Comparison of ENCODE assay signal across 8 mouse cellular contexts in genomic region chr4:110285346-110286330, GRCm38 (mm10).
A peak's percentile ranks its signal among the peaks of the same experiment; 100 is the strongest.
DNase-seq lines count a peak whose midpoint lies in the region; ATAC-seq and TF ChIP-seq lines count a peak whose summit lies in the region.

No protein-coding gene starts in this region.

- no peak for TF ChIP-seq CTCF in cerebellum, adult 2 months (IDR thresholded peaks at IDR 0.05; ENCODE audit: borderline replicate concordance, insufficient read depth, low read depth, low read length)
- no peak for TF ChIP-seq CTCF in forebrain, postnatal 0 days (IDR thresholded peaks at IDR 0.05; ENCODE audit: low read depth)

- peak; percentile 37; the same call in 1 of the 2 replicates for TF ChIP-seq POLR2A in cerebellum, adult 2 months (IDR thresholded peaks at IDR 0.05; ENCODE audit: borderline replicate concordance, insufficient read depth, low read length)

- H3K4me2 ChIP-seq in heart, embryonic 14.5 days (ENCODE audit: low read length), result peak overlapping the region; percentile 49
- peak overlapping the region; percentile 51 for H3K4me2 ChIP-seq in forebrain, postnatal 0 days (ENCODE audit: low read depth)
- H3K4me2 ChIP-seq in limb, embryonic 13.5 days (replicated peaks), result peak overlapping the region; percentile 55
- H3K4me2 ChIP-seq in stomach, embryonic 16.5 days (ENCODE audit: low read depth, low read length), result peak overlapping the region; percentile 10; the same call in 1 of the 2 replicates

- no peak overlapping the region for H3K27ac ChIP-seq in heart, embryonic 14.5 days (replicated peaks in 1 of 2; ENCODE audit: control insufficient read depth in 1 of 2, insufficient read depth in 1 of 2, low read depth in 2 of 2, low read length in 2 of 2)
- H3K27ac ChIP-seq in cerebellum, adult 2 months (ENCODE audit: insufficient read depth, low read length), result peak overlapping the region; percentile 81
- peak overlapping the region; percentile 81 for H3K27ac ChIP-seq in forebrain, postnatal 0 days (ENCODE audit: low read depth, low read length)
- no peak overlapping the region for H3K27ac ChIP-seq in limb, embryonic 13.5 days
- no peak overlapping the region for H3K27ac ChIP-seq in stomach, embryonic 16.5 days (ENCODE audit: low read length)

- DNase-seq in heart, postnatal 25 days (ENCODE audit: low spot score), result no peak
- peak; percentile 66 to 71 for DNase-seq in cerebellum, adult 2 months
- DNase-seq in forebrain, postnatal 0 days, result peak; percentile 79
- no peak for DNase-seq in lung, adult 18-20 months

- 12% methylated on average over 15 of the region's 15 CpGs for WGBS in heart, embryonic 14.5 days
- whole genome bisulfite sequencing in cerebellum, adult 2 months, result 1% methylated on average over 15 of the region's 15 CpGs
- 2% methylated on average over 15 of the region's 15 CpGs for WGBS in forebrain, postnatal 0 days
- 17% methylated on average over 15 of the region's 15 CpGs for WGBS in limb, embryonic 13.5 days
- 22% methylated on average over 15 of the region's 15 CpGs for WGBS in stomach, embryonic 16.5 days

- H3K4me3 ChIP-seq in heart, embryonic 14.5 days (ENCODE audit: control insufficient read depth in 1 of 2, insufficient read depth in 1 of 2, low read depth in 1 of 2, low read length in 2 of 2), result peak overlapping the region; percentile 8 to 10; a peak in 2 of 4 replicates
- H3K4me3 ChIP-seq in cerebellum, adult 2 months (replicated peaks; ENCODE audit: insufficient read depth, low read depth, low read length), result peak overlapping the region; percentile 70
- peak overlapping the region; percentile 55 for H3K4me3 ChIP-seq in forebrain, postnatal 0 days (ENCODE audit: low read depth, low read length)
- H3K4me3 ChIP-seq in limb, embryonic 13.5 days, result no peak overlapping the region
- H3K4me3 ChIP-seq in stomach, embryonic 16.5 days (replicated peaks; ENCODE audit: low read length), result 0 out of 2 replicates have a peak overlapping the region, but pooled peaks have one; percentile 1

- H3K27me3 ChIP-seq in heart, embryonic 14.5 days (ENCODE audit: control insufficient read depth, insufficient read depth, low read length), result no peaks in the 10 kb centered on the region
- no peaks in the 10 kb centered on the region for H3K27me3 ChIP-seq in cerebellum, adult 2 months (ENCODE audit: control insufficient read depth, insufficient read depth, low read length)
- no peaks in the 10 kb centered on the region for H3K27me3 ChIP-seq in forebrain, postnatal 0 days (ENCODE audit: insufficient read depth, low read length)
- H3K27me3 ChIP-seq in limb, embryonic 13.5 days, result 0 out of 2 replicates have a peak, but pooled peaks cover 4% of the 10 kb centered on the region
- H3K27me3 ChIP-seq in stomach, embryonic 16.5 days (ENCODE audit: control insufficient read depth, insufficient read depth, low read length), result no peaks in the 10 kb centered on the region

- intact Hi-C loops in heart, postnatal 25 days (cut with DNase I), result no loop called here

- no peak for ATAC-seq in heart, embryonic 14.5 days (ENCODE audit: insufficient number of reproducible peaks, insufficient read depth, low FRiP score, low read depth)
- peak; percentile 56 for ATAC-seq in forebrain, postnatal 0 days
- ATAC-seq in limb, embryonic 13.5 days (ENCODE audit: low FRiP score, low read depth), result no peak
- no peak for ATAC-seq in stomach, embryonic 16.5 days (ENCODE audit: insufficient read depth, low FRiP score)
- ATAC-seq in inflammation-experienced regulatory T-cells, adult 6 months, result no peak

- H3K4me1 ChIP-seq in heart, embryonic 14.5 days (ENCODE audit: control insufficient read depth in 2 of 2, insufficient read depth in 2 of 2, low read length in 2 of 2), result peaks cover 0 to 6% of the 10 kb centered on the region in 2 experiments; a peak in 3 of 4 replicates
- no peaks in the 10 kb centered on the region; the same call in 1 of the 2 replicates for H3K4me1 ChIP-seq in cerebellum, adult 2 months (ENCODE audit: control insufficient read depth, insufficient read depth, low read length)
- peaks cover 11% of the 10 kb centered on the region; the same call in 1 of the 2 replicates for H3K4me1 ChIP-seq in forebrain, postnatal 0 days (ENCODE audit: insufficient read depth)
- H3K4me1 ChIP-seq in limb, embryonic 13.5 days, result peaks cover 21% of the 10 kb centered on the region
- no peaks in the 10 kb centered on the region for H3K4me1 ChIP-seq in stomach, embryonic 16.5 days (ENCODE audit: control insufficient read depth, insufficient read depth, low read length)

- no peak overlapping the region for H3K9ac ChIP-seq in heart, embryonic 14.5 days (ENCODE audit: low read length)
- H3K9ac ChIP-seq in forebrain, postnatal 0 days, result peak overlapping the region; percentile 74
- H3K9ac ChIP-seq in limb, embryonic 13.5 days, result no peak overlapping the region
- no peak overlapping the region for H3K9ac ChIP-seq in stomach, embryonic 16.5 days (ENCODE audit: low read length)

- H3K9me3 ChIP-seq in heart, embryonic 14.5 days (ENCODE audit: control insufficient read depth, low read length), result no peaks in the 10 kb centered on the region
- no peaks in the 10 kb centered on the region for H3K9me3 ChIP-seq in forebrain, postnatal 0 days (ENCODE audit: low read length)
- no peaks in the 10 kb centered on the region for H3K9me3 ChIP-seq in limb, embryonic 13.5 days
- no peaks in the 10 kb centered on the region for H3K9me3 ChIP-seq in stomach, embryonic 16.5 days (replicated peaks; ENCODE audit: control insufficient read depth, low read length)

- no peaks in the 10 kb centered on the region for H3K36me3 ChIP-seq in heart, embryonic 14.5 days (ENCODE audit: control insufficient read depth, insufficient read depth, low read length)
- no peaks in the 10 kb centered on the region for H3K36me3 ChIP-seq in forebrain, postnatal 0 days (ENCODE audit: insufficient read depth)
- H3K36me3 ChIP-seq in limb, embryonic 13.5 days, result no peaks in the 10 kb centered on the region
- H3K36me3 ChIP-seq in stomach, embryonic 16.5 days (ENCODE audit: control insufficient read depth, insufficient read depth, low read length), result no peaks in the 10 kb centered on the region

Comparison
In these comparisons a context has a peak if more than half of its experiments do, and no peak if none do; other contexts are left out.
1. H3K27ac ChIP-seq: peak in cerebellum, adult 2 months (single experiment) and forebrain, postnatal 0 days (single experiment); none in heart, embryonic 14.5 days (0 of 2), limb, embryonic 13.5 days (single experiment) and stomach, embryonic 16.5 days (single experiment).
2. DNase-seq: peak in cerebellum, adult 2 months (2 of 2) and forebrain, postnatal 0 days (single experiment); none in heart, postnatal 25 days (single experiment) and lung, adult 18-20 months (0 of 2).
3. Peak in every context shown above with its lines, with median percentiles within 50 percentile points of each other: H3K4me2 ChIP-seq.